Mouse (Mus musculus): Measurements from ENCODE around the gene Zfp36l3. TPM values are rescaled to one million over a fixed set of nuclear protein-coding genes. Genes with fewer than 3 reads are reported as not detected.
"Not testable (repeated sequence)": the region's sequence is repeated elsewhere in the genome, so short reads cannot be mapped to it uniquely, and the experiment has no call there.

Gene Zfp36l3
- not detected in 2 replicates for polyA plus RNA-seq (2016; fragmentation: Nextera tagmentation; extraction: Ambion mirVana)

GRCm38 (mm10) chrX:53776276-53776675 lies at the start of gene Zfp36l3:
TSS of gene Zfp36l3 (minus strand) at chrX:53776394.
- no peak within 1 kb of the TSS for H3K4me3 ChIP-seq
- no peak within 1 kb of the TSS for H3K27ac ChIP-seq (replicated peaks)
- H3K27me3 ChIP-seq (replicated peaks; ENCODE audit: low read depth, poor library complexity, severe bottlenecking): no peaks in the 10 kb centered on the region
- peaks cover 14% of the 10 kb centered on the region for H3K9me3 ChIP-seq
- WGBS: 89% methylated on average over 12 of the region's 12 CpGs
- no peaks in the 10 kb centered on the region for H3K36me3 ChIP-seq (replicated peaks)
- no peak for DNase-seq (ENCODE audit: low spot score)
- H3K4me1 ChIP-seq: no peaks in the 10 kb centered on the region

- H3K27me3 ChIP-seq (replicated peaks; ENCODE audit: low read depth, poor library complexity, severe bottlenecking): no peaks in the 10 kb centered on the region
- H3K27ac ChIP-seq (replicated peaks): no peak overlapping the region
- DNase-seq (ENCODE audit: low spot score): no peak
- no peaks in the 10 kb centered on the region for H3K36me3 ChIP-seq (replicated peaks)
- no peak overlapping the region for H3K4me3 ChIP-seq
- no peaks in the 10 kb centered on the region for H3K4me1 ChIP-seq
- no peaks in the 10 kb centered on the region for H3K9me3 ChIP-seq
- 45% methylated on average over 3 of the region's 3 CpGs for WGBS
These were observed 22.9 kb upstream of the Zfp36l3 start for GRCm38 (mm10) chrX:53799074-53799473.

GRCm38 (mm10) chrX:53797519-53797918 lies 21.3 kb upstream of the Zfp36l3 start, which contains the start of gene Xlr:
TSS of gene Xlr (minus strand) at chrX:53797706.
- H3K9me3 ChIP-seq; H3K36me3 ChIP-seq (replicated peaks); H3K27me3 ChIP-seq (replicated peaks; ENCODE audit: low read depth, poor library complexity, severe bottlenecking); H3K4me1 ChIP-seq; DNase-seq (ENCODE audit: low spot score); H3K4me3 ChIP-seq; H3K27ac ChIP-seq (replicated peaks): not testable (repeated sequence)
- 85% methylated on average over 11 of the region's 11 CpGs for WGBS

GRCm38 (mm10) chrX:53757736-53758135 lies 18.5 kb downstream of the Zfp36l3 start, which contains the start of gene 1700013H16Rik:
TSS of gene 1700013H16Rik (minus strand) at chrX:53757831.
- no peak for DNase-seq (ENCODE audit: low spot score)
- Histone ChIP-seq H3K4me1 (no peaks in the 10 kb centered on the region), H3K36me3 (replicated peaks) (no peaks in the 10 kb centered on the region), H3K4me3 (no peak within 1 kb of the TSS), H3K27me3 (replicated peaks; ENCODE audit: low read depth, poor library complexity, severe bottlenecking) (no peaks in the 10 kb centered on the region), H3K27ac (replicated peaks) (no peak within 1 kb of the TSS), H3K9me3 (peaks cover 20% of the 10 kb centered on the region)
- WGBS: 94% methylated on average over 16 of the region's 16 CpGs

- WGBS: 86% methylated on average over 1 of the region's 1 CpGs
- H3K4me1 ChIP-seq: no peaks in the 10 kb centered on the region
- no peak overlapping the region for H3K27ac ChIP-seq (replicated peaks)
- H3K9me3 ChIP-seq: peaks cover 19% of the 10 kb centered on the region
- no peaks in the 10 kb centered on the region for H3K36me3 ChIP-seq (replicated peaks)
- no peak overlapping the region for H3K4me3 ChIP-seq
- no peaks in the 10 kb centered on the region for H3K27me3 ChIP-seq (replicated peaks; ENCODE audit: low read depth, poor library complexity, severe bottlenecking)
- no peak for DNase-seq (ENCODE audit: low spot score)
These were observed 23.3 kb downstream of the Zfp36l3 start for GRCm38 (mm10) chrX:53752851-53753250.

GRCm38 (mm10) chrX:53728967-53729366 lies 47.2 kb downstream of the Zfp36l3 start:
- DNase-seq (ENCODE audit: low spot score): no peak
- Histone ChIP-seq H3K9me3 (no peaks in the 10 kb centered on the region), H3K36me3 (replicated peaks) (no peaks in the 10 kb centered on the region), H3K27ac (replicated peaks) (no peak overlapping the region), H3K4me3 (no peak overlapping the region), H3K27me3 (replicated peaks; ENCODE audit: low read depth, poor library complexity, severe bottlenecking) (no peaks in the 10 kb centered on the region), H3K4me1 (no peaks in the 10 kb centered on the region)
- 87% methylated on average over 2 of the region's 2 CpGs for WGBS

GRCm38 (mm10) chrX:53724596-53724995 lies 51.6 kb downstream of the Zfp36l3 start, which contains the start of gene 4930502E18Rik:
TSS of gene 4930502E18Rik (plus strand) at chrX:53724826.
- Histone ChIP-seq H3K4me3 (no peak within 1 kb of the TSS), H3K36me3 (replicated peaks) (no peaks in the 10 kb centered on the region), H3K27ac (replicated peaks) (no peak within 1 kb of the TSS), H3K9me3 (no peaks in the 10 kb centered on the region), H3K4me1 (no peaks in the 10 kb centered on the region), H3K27me3 (replicated peaks; ENCODE audit: low read depth, poor library complexity, severe bottlenecking) (no peaks in the 10 kb centered on the region)
- no peak for DNase-seq (ENCODE audit: low spot score)
- 84% methylated on average over 11 of the region's 11 CpGs for WGBS

Other genes starting within 250 kb of the Zfp36l3 start
- 25.0 and 26.3 TPM in 2 replicates for gene Rtl8c, start 168.4 kb downstream of the Zfp36l3 start, polyA plus RNA-seq (2016; fragmentation: Nextera tagmentation; extraction: Ambion mirVana)
- not detected in 2 replicates for gene Gm14597, start 167.4 kb downstream of the Zfp36l3 start, polyA plus RNA-seq (2016; fragmentation: Nextera tagmentation; extraction: Ambion mirVana)
- gene Rtl8a, start 132.7 kb downstream of the Zfp36l3 start, polyA plus RNA-seq (2016; fragmentation: Nextera tagmentation; extraction: Ambion mirVana): 44.2 and 50.6 TPM in 2 replicates
- gene Rtl8b, start 106.0 kb downstream of the Zfp36l3 start, polyA plus RNA-seq (2016; fragmentation: Nextera tagmentation; extraction: Ambion mirVana): 46.4 and 47.1 TPM in 2 replicates
- gene 4930502E18Rik, start 51.6 kb downstream of the Zfp36l3 start, polyA plus RNA-seq (2016; fragmentation: Nextera tagmentation; extraction: Ambion mirVana): 0.20 and 0.58 TPM in 2 replicates
- gene 1700013H16Rik, start 18.6 kb downstream of the Zfp36l3 start, polyA plus RNA-seq (2016; fragmentation: Nextera tagmentation; extraction: Ambion mirVana): not detected in 2 replicates
- 0.50 and 0.73 TPM in 2 replicates for gene Xlr, start 21.3 kb upstream of the Zfp36l3 start, polyA plus RNA-seq (2016; fragmentation: Nextera tagmentation; extraction: Ambion mirVana)

Data from embryonic facial prominence, embryonic 10.5 days (tissue).